ENCODE assay signal across 8 mouse cellular contexts in the genomic region with DNA sequence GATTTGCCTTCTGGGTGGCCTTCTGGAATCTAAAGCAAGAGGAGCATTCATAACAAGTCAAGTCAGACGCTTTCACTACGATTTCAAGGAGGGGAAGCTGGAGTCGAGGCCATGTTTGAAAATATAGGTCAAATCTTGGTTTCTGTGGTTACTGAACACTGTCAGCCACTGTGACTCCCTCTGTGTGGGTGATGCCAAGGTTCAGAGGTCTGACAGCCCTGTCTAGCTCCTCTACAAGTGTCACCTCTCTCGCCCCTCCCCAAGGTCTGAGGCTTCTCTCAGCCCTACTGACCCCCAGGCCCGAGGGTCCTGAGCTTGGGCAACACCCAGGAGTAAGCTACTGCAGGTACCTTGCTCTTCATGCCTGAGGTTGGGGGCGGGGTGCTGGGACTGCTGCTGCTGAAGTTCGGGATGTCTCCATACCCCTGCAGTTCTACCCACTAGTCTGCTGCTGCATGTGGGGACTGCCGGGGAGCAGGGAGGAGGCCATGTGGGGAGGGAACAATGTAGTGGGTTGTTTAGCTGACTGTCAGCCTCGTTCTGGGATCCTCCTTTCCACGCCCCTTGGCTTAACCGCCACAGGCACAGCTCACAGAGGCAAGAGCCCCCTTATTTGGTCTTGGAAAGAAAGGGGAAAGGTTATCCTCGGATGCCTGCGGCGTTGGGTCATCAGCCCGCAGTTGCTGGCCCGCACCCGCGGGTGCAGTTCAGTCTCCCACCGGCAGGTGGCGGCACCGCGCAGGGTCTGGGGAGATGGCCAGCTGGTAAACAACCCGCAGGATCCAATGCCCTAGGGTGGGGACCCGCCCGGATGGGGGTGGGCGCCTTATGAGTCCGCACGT. TPM values are rescaled to one million over a fixed set of nuclear protein-coding genes. Genes with fewer than 3 reads are reported as not detected.
DNase-seq lines count a peak whose midpoint lies in the region; ATAC-seq lines count a peak whose summit lies in the region.

No protein-coding gene starts in this region.

- ATAC-seq in intestine, embryonic 15.5 days = peak; percentile 89

- peaks cover 8% of the 10 kb centered on the region; the same call in 1 of the 2 replicates for H3K4me1 ChIP-seq in intestine, embryonic 15.5 days (replicated peaks)

- H3K4me3 ChIP-seq in intestine, embryonic 15.5 days (replicated peaks) = peak overlapping the region; percentile 34

- peak overlapping the region; percentile 71 for H3K4me2 ChIP-seq in intestine, embryonic 15.5 days (replicated peaks)

- H3K27me3 ChIP-seq in intestine, embryonic 15.5 days (replicated peaks) = no peaks in the 10 kb centered on the region

- peak; percentile 96 for DNase-seq in adrenal gland, postnatal 10 days
- peak; percentile 64 for DNase-seq in embryo, embryonic 11.5 days (ENCODE audit: low read depth, low spot score)
- peak; percentile 92 to 96 for DNase-seq in gastrocnemius, postnatal 4 days (ENCODE audit: low spot score in 2 of 2)
- DNase-seq in left cerebral cortex, postnatal 25 days (ENCODE audit: low spot score in 2 of 2) = peak; percentile 74 to 80
- peak; percentile 85 for DNase-seq in mesoderm, embryonic 11.5 days (ENCODE audit: low read depth, low spot score)
- DNase-seq in right cerebral cortex, postnatal 25 days = peak; percentile 81
- peak; percentile 90 to 95 for DNase-seq in urinary bladder, postnatal 4 days (ENCODE audit: low spot score in 2 of 2)

- 12% methylated on average over 28 of the region's 28 CpGs for WGBS in intestine, embryonic 15.5 days

- no peaks in the 10 kb centered on the region for H3K36me3 ChIP-seq in intestine, embryonic 15.5 days

- peak overlapping the region; percentile 26; the same call in 1 of the 2 replicates for H3K9ac ChIP-seq in intestine, embryonic 15.5 days

- no peaks in the 10 kb centered on the region for H3K9me3 ChIP-seq in intestine, embryonic 15.5 days

- H3K27ac ChIP-seq in intestine, embryonic 15.5 days = no peak overlapping the region

- intact Hi-C loops in left cerebral cortex, postnatal 25 days (cut with DNase I) = loop anchor here (1.0 to 5.0 kb wide), 3 partner anchors 148 to 499 kb away; no protein-coding TSS in a partner anchor

RNA-seq across cellular contexts. Expression of a gene that starts 43.7 kb away (rescaled TPM):
- total RNA-seq in adrenal gland, postnatal 10 days (2021) = 10 to 100 TPM in 1 of 2 experiments, 1 to 10 TPM in 1; 5.9 to 10.9 TPM
- 10 to 100 TPM; 28.3 to 34.2 TPM for total RNA-seq in gastrocnemius, postnatal 4 days (2021)
- 4.1 and 4.7 TPM in 2 replicates for polyA plus RNA-seq in intestine, embryonic 15.5 days (2015; fragmentation: Nextera tagmentation; extraction: Ambion mirVana)
- 10 to 100 TPM; 16.8 to 17.6 TPM for total RNA-seq in left cerebral cortex, postnatal 25 days (2021)
